Mouse (Mus musculus) lung, postnatal 0 days (tissue): ENCODE results near the gene Gm20388. TPM values are rescaled to one million over a fixed set of nuclear protein-coding genes. Genes with fewer than 3 reads are reported as not detected.

ENCODE experiments used
- ATAC-seq: fragments of 200-750 bp; cut with Nextera tagmentation; 2 replicates; pipeline ENCODE4 v1.8.0; 2017; ENCODE audit warnings: moderate library complexity
- DNase-seq: peaks from one replicate; pipeline ENCODE4 v3.0.0-alpha.2; 2016; ENCODE audit warnings: low spot score
- H3K27ac ChIP-seq: fragments of 300-500 bp; sonication (generic); 2 replicates; pipeline ENCODE4 v1.5.1; 2014; ENCODE audit warnings: antibody characterized with exemption, mild to moderate bottlenecking, low read length, mixed read lengths
- H3K27me3 ChIP-seq: fragments of 300-500 bp; sonication (generic); replicated peaks from 2 replicates; pipeline ENCODE4 v1.6.1; 2014; ENCODE audit warnings: low read length, mixed read lengths; ENCODE audit not compliant: insufficient read depth
- H3K36me3 ChIP-seq: fragments of 300-500 bp; sonication (generic); 2 replicates; pipeline ENCODE4 v1.6.1; 2014; ENCODE audit warnings: low read length, mixed read lengths; ENCODE audit not compliant: insufficient read depth
- H3K4me1 ChIP-seq: fragments of 300-500 bp; sonication (generic); 2 replicates; pipeline ENCODE4 v1.6.1; 2014; ENCODE audit warnings: antibody characterized with exemption, low read depth, low read length, mixed read lengths; ENCODE audit not compliant: insufficient read depth
- H3K4me2 ChIP-seq: fragments of 300-500 bp; sonication (generic); replicated peaks from 2 replicates; pipeline ENCODE4 v1.6.1; 2014; ENCODE audit warnings: low read depth, mild to moderate bottlenecking, low read length, moderate library complexity, mixed read lengths
- H3K4me3 ChIP-seq: fragments of 300-500 bp; sonication (generic); 2 replicates; pipeline ENCODE4 v1.5.1; 2014; ENCODE audit warnings: low read depth, low read length
- H3K9ac ChIP-seq: fragments of 300-500 bp; sonication (generic); replicated peaks from 2 replicates; pipeline ENCODE4 v1.6.1; 2014; ENCODE audit warnings: low read depth, mild to moderate bottlenecking
- H3K9me3 ChIP-seq: fragments of 300-500 bp; sonication (generic); 2 replicates; pipeline ENCODE4 v1.6.1; 2016; ENCODE audit warnings: low read length, mixed read lengths
- CTCF ChIP-seq: IDR thresholded peaks from 2 replicates; pipeline ENCODE4 v1.5.1; 2016; ENCODE audit warnings: antibody characterized with exemption, mild to moderate bottlenecking
- EP300 ChIP-seq: IDR thresholded peaks from 2 replicates; pipeline ENCODE4 v1.6.1; 2016; ENCODE audit warnings: antibody characterized with exemption, mild to moderate bottlenecking, control low read depth
- WGBS: fragments of 180-500 bp; shearing (Covaris S2); extraction: QIAGEN DNeasy Blood & Tissue Kit; methylation state at CpG from one replicate; pipeline ENCODE4 v1.1.7; 2014; 5-methylcytosine and 5-hydroxymethylcytosine counted together
- polyA plus RNA-seq: library from polyadenylated mRNA; unstranded; fragments of >200 nt; fragmentation: Nextera tagmentation; extraction: Ambion mirVana; gene quantifications from 2 replicates; pipeline ENCODE4 v1.2.1, GENCODE M21; 2015

The Gm20388 gene
- polyA plus RNA-seq, 1 experiment from 2014 or later, result not detected

GRCm38 (mm10) chr8:121885433-121885832 is 1974.8 kb downstream of the Gm20388 start:
- peaks cover 7% of the 10 kb centered on the region; the same call in 1 of the 2 replicates for H3K36me3 ChIP-seq
- ATAC-seq (no peak), DNase-seq (no peak)
- no peaks in the 10 kb centered on the region for H3K4me1 ChIP-seq
- no peak overlapping the region for H3K4me2 ChIP-seq
- TF ChIP-seq CTCF, result no peak
- TF ChIP-seq EP300, result no peak
- H3K4me3 ChIP-seq, result no peak overlapping the region
- no peak overlapping the region for H3K9ac ChIP-seq
- H3K9me3 ChIP-seq, result no peaks in the 10 kb centered on the region
- WGBS, result 90% methylated on average over 6 of the region's 6 CpGs
- H3K27me3 ChIP-seq, result no peaks in the 10 kb centered on the region
- H3K27ac ChIP-seq, result no peak overlapping the region

- TF ChIP-seq CTCF (no peak), EP300 (no peak)
- DNase-seq (no peak), ATAC-seq (no peak)
- peaks cover 7% of the 10 kb centered on the region; the same call in 1 of the 2 replicates for H3K36me3 ChIP-seq
- 68% methylated on average over 1 of the region's 1 CpGs for WGBS
- no peak overlapping the region for H3K27ac ChIP-seq
- H3K27me3 ChIP-seq, result no peaks in the 10 kb centered on the region
- no peak overlapping the region for H3K4me3 ChIP-seq
- no peak overlapping the region for H3K9ac ChIP-seq
- no peak overlapping the region for H3K4me2 ChIP-seq
- H3K9me3 ChIP-seq, result no peaks in the 10 kb centered on the region
- H3K4me1 ChIP-seq, result no peaks in the 10 kb centered on the region
Measured at GRCm38 (mm10) chr8:121887547-121887946, 1976.9 kb downstream of the Gm20388 start.

GRCm38 (mm10) chr8:121889317-121889716 is 1978.7 kb downstream of the Gm20388 start:
- Histone ChIP-seq H3K9ac (no peak overlapping the region), H3K9me3 (no peaks in the 10 kb centered on the region), H3K4me2 (no peak overlapping the region), H3K36me3 (peaks cover 7% of the 10 kb centered on the region; the same call in 1 of the 2 replicates), H3K4me1 (no peaks in the 10 kb centered on the region), H3K4me3 (no peak overlapping the region), H3K27me3 (no peaks in the 10 kb centered on the region), H3K27ac (no peak overlapping the region)
- ATAC-seq (no peak), DNase-seq (no peak)
- WGBS, result 92% methylated on average over 1 of the region's 1 CpGs
- TF ChIP-seq CTCF (no peak), EP300 (no peak)

GRCm38 (mm10) chr8:121889810-121890785 is 1979.5 kb downstream of the Gm20388 start:
- H3K4me1 ChIP-seq, result no peaks in the 10 kb centered on the region
- no peak for DNase-seq
- no peak for TF ChIP-seq CTCF
- no peaks in the 10 kb centered on the region for H3K27me3 ChIP-seq
- ATAC-seq, result peak; percentile 23; the same call in 1 of the 2 replicates
- H3K4me2 ChIP-seq, result no peak overlapping the region
- 72% methylated on average over 15 of the region's 15 CpGs for WGBS
- no peak overlapping the region for H3K4me3 ChIP-seq
- H3K36me3 ChIP-seq, result peaks cover 7% of the 10 kb centered on the region; the same call in 1 of the 2 replicates
- H3K9me3 ChIP-seq, result no peaks in the 10 kb centered on the region
- no peak overlapping the region for H3K9ac ChIP-seq
- H3K27ac ChIP-seq, result no peak overlapping the region

GRCm38 (mm10) chr8:121892875-121893274 is 1982.2 kb downstream of the Gm20388 start:
- WGBS, result 65% methylated on average over 5 of the region's 5 CpGs
- Histone ChIP-seq H3K4me3 (no peak overlapping the region), H3K9me3 (no peaks in the 10 kb centered on the region), H3K36me3 (no peaks in the 10 kb centered on the region), H3K4me1 (no peaks in the 10 kb centered on the region), H3K9ac (no peak overlapping the region), H3K27me3 (no peaks in the 10 kb centered on the region), H3K4me2 (no peak overlapping the region), H3K27ac (no peak overlapping the region)
- ATAC-seq, result no peak
- no peak for TF ChIP-seq EP300
- no peak for TF ChIP-seq CTCF
- DNase-seq, result no peak

- no peak for ATAC-seq
- DNase-seq, result no peak
- no peaks in the 10 kb centered on the region for H3K36me3 ChIP-seq
- no peak overlapping the region for H3K27ac ChIP-seq
- H3K27me3 ChIP-seq, result no peaks in the 10 kb centered on the region
- no peak overlapping the region for H3K9ac ChIP-seq
- no peaks in the 10 kb centered on the region for H3K9me3 ChIP-seq
- H3K4me3 ChIP-seq, result no peak overlapping the region
- H3K4me1 ChIP-seq, result peaks cover 6% of the 10 kb centered on the region; the same call in 1 of the 2 replicates
- 63% methylated on average over 7 of the region's 7 CpGs for WGBS
- TF ChIP-seq EP300 (no peak), CTCF (no peak)
- no peak overlapping the region for H3K4me2 ChIP-seq
Measured at GRCm38 (mm10) chr8:121895910-121896309, 1985.3 kb downstream of the Gm20388 start.
